Mouse (Mus musculus) bone marrow, adult 2 months (tissue): ENCODE measurements around the gene Cdc42bpa.

ENCODE experiments used
- CTCF ChIP-seq: fragments of 200-500 bp; IDR thresholded peaks from 2 replicates; pipeline ENCODE4 v1.5.1; 2011; ENCODE audit warnings: low read length, control low read depth; ENCODE audit not compliant: control insufficient read depth, insufficient read depth
- POLR2A ChIP-seq: fragments of 200-500 bp; IDR thresholded peaks from 2 replicates; pipeline ENCODE4 v1.6.1; 2011; ENCODE audit warnings: low read depth, mild to moderate bottlenecking, control low read depth, low read length, borderline replicate concordance; ENCODE audit not compliant: control insufficient read depth

- TF ChIP-seq CTCF (no peak), POLR2A (no peak)
Measured at GRCm38 (mm10) chr1:179977437-179977836, 17.2 kb downstream of the Cdc42bpa start.
